Mouse (Mus musculus) granulocyte monocyte progenitor cell, adult 5-6 weeks (primary cell): ENCODE data around the gene Vps50. TPM values are rescaled to one million over a fixed set of nuclear protein-coding genes. Genes with fewer than 3 reads are reported as not detected.
A peak's percentile ranks its signal among the peaks of the same experiment; 100 is the strongest.

Experiments used
- ATAC-seq: replicated peaks from 2 replicates; pipeline ENCODE4 v1.8.0; 2016; ENCODE audit warnings: mild to moderate bottlenecking, moderate TSS enrichment, inconsistent platforms; ENCODE audit not compliant: poor library complexity, severe bottlenecking
- total RNA-seq, 2 experiments: library from RNA; stranded (forward) in 1 of 2; stranded (reverse) in 1 of 2; fragments of 200-712, 200-1000 nt in 1 of 2; fragments of >200 nt in 1 of 2; fragmentation: Nextera tagmentation in 1 of 2; gene quantifications; 2 replicates each; pipeline ENCODE4 v1.2.3; 2014 to 2017

The Vps50 gene
- total RNA-seq, 2 experiments from 2014 or later = 29.3 to 51.6 TPM

DNA sequence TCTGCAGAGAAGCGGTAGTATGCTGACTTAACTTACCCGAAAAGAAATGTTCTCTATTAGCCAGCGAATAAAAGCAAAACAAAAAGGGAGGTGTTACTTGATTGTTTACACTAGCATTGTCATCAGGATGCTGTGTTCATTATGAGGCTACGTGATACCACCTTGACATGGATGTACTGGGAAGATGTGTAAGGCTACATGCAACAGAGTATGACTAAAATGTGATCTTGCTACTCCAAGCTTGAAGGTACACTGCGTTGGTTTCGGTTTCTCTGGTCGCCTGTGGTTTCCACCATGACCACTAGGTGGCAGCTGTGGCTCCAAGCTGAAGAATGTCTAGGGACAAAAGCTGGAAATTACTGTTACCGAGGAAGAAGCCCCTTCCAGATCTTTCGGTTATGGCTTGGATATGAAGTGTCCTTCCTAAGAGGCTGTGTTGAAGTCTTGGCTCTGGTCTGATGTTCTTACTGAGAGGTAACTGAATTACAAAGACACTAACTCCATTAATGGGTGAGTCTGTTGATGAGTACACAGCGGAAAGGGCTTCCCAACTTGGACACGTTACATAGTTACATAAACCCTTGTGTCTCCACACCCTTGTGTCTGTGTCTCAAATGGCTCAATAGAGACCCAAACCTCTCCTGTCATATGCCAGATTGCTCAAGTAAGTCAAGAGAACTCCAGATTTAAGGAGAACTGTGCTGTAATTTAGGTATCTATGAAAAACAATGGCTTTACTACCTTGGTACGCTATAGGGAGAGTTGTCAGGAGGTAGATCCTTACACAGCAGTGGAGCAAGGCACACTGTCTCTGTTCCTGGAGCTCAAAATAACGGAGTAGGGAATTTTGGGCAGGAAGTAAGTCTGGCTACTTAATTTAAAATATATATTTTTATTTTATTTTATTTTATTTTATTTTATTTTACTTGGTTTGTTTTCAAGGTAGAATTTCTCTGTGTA, 122.5 kb downstream of the Vps50 start:
- ATAC-seq = peak; percentile 100

Other genes with a start within 250 kb of the Vps50 start
- gene Samd9l, start 98.8 kb upstream of the Vps50 start, total RNA-seq (2014; fragmentation: Nextera tagmentation) = 1.6 and 3.2 TPM in 2 replicates
- 12.3 and 12.8 TPM in 2 replicates for gene Samd9l, start 98.8 kb upstream of the Vps50 start, total RNA-seq (2017)
- not detected in 2 replicates for gene Hepacam2, start 84 bp upstream of the Vps50 start, total RNA-seq (2014; fragmentation: Nextera tagmentation)
- 0.39 TPM in 1 of 2 replicates, not detected in the other for gene Hepacam2, start 84 bp upstream of the Vps50 start, total RNA-seq (2017)